Mouse (Mus musculus) erythroblast, adult 5-6 weeks (primary cell): Measurements from ENCODE around the gene Plpp6. TPM values are rescaled to one million over a fixed set of nuclear protein-coding genes. Genes with fewer than 3 reads are reported as not detected.

ENCODE experiments used
- total RNA-seq, 2 experiments: library from RNA; stranded (forward) in 1 of 2; stranded (reverse) in 1 of 2; fragments of 150-400 nt in 1 of 2; fragments of 200-764, 138-1000 nt in 1 of 2; gene quantifications; 2 replicates each; pipeline versions ENCODE4 v1.2.3 to v1.2.4; 2015 to 2017; ENCODE audit warnings: low replicate concordance in 2 of 2

Plpp6 gene
- total RNA-seq, 2 experiments from 2014 or later, result 2.8 to 8.1 TPM

Other genes starting within 250 kb of the Plpp6 start
- not detected in 2 replicates for gene Slc1a1, start 128.9 kb upstream of the Plpp6 start, total RNA-seq (2015; ENCODE audit: low replicate concordance)
- 0.26 TPM in 1 of 2 replicates, not detected in the other for gene Slc1a1, start 128.9 kb upstream of the Plpp6 start, total RNA-seq (2017; ENCODE audit: low replicate concordance)
- gene 4430402I18Rik, start 3.8 kb downstream of the Plpp6 start, total RNA-seq (2015; ENCODE audit: low replicate concordance), result not detected in 2 replicates
- not detected in 2 replicates for gene 4430402I18Rik, start 3.8 kb downstream of the Plpp6 start, total RNA-seq (2017; ENCODE audit: low replicate concordance)
- gene Cdc37l1, start 26.4 kb downstream of the Plpp6 start, total RNA-seq (2015; ENCODE audit: low replicate concordance), result 17.1 and 27.7 TPM in 2 replicates
- 27.0 and 27.5 TPM in 2 replicates for gene Cdc37l1, start 26.4 kb downstream of the Plpp6 start, total RNA-seq (2017; ENCODE audit: low replicate concordance)
- 10.4 and 19.4 TPM in 2 replicates for gene Ak3, start 84.0 kb downstream of the Plpp6 start, total RNA-seq (2015; ENCODE audit: low replicate concordance)
- gene Ak3, start 84.0 kb downstream of the Plpp6 start, total RNA-seq (2017; ENCODE audit: low replicate concordance), result 6.7 and 9.2 TPM in 2 replicates
- 22.9 and 35.7 TPM in 2 replicates for gene Rcl1, start 137.4 kb downstream of the Plpp6 start, total RNA-seq (2015; ENCODE audit: low replicate concordance)
- gene Rcl1, start 137.4 kb downstream of the Plpp6 start, total RNA-seq (2017; ENCODE audit: low replicate concordance), result 47.8 and 63.0 TPM in 2 replicates